Mouse (Mus musculus): Measurements from ENCODE around the gene Hspa12a. TPM values are rescaled to one million over a fixed set of nuclear protein-coding genes. Genes with fewer than 3 reads are reported as not detected.

Hspa12a gene
- total RNA-seq (2017), result 0.10 to 1.2 TPM (median 0.76 TPM) in 3 replicates

- ATAC-seq (replicated peaks; ENCODE audit: insufficient number of reproducible peaks, low FRiP score, low TSS enrichment, poor library complexity, severe bottlenecking), result peak; percentile 63; the same call in 1 of the 2 replicates
These were observed at the start of gene Hspa12a, which contains the start of gene Eno4 for GRCm38 (mm10) chr19:58942841-58943828. Gene Hspa12a (minus strand): TSS chr19:58943654. Gene Eno4 (plus strand): TSS chr19:58943425.

DNA sequence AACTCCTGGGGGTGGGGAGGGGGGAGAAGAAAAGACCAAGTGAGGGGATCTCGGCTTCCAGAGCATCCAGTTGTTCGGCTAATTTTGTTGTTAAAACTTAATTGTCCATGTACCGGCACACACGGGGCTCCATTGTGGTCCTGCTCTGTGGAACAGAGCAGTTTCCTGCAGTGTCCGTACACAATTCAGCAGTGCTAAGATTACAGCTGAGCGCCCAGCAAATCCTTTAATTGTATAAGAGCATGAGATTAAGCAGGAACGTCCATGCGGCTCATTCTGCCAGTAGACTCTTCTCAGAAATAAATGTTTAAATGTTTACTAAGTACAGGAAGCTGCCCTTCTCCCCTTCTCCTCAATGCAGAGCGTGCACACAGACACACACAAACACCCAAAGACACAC lies 38.1 kb upstream of the Hspa12a start:
- ATAC-seq (replicated peaks; ENCODE audit: insufficient number of reproducible peaks, low FRiP score, low TSS enrichment, poor library complexity, severe bottlenecking), result no peak

GRCm38 (mm10) chr19:58980056-58980440 lies 36.6 kb upstream of the Hspa12a start:
- no peak for ATAC-seq (replicated peaks; ENCODE audit: insufficient number of reproducible peaks, low FRiP score, low TSS enrichment, poor library complexity, severe bottlenecking)

GRCm38 (mm10) chr19:58979436-58980055 lies 36.1 kb upstream of the Hspa12a start:
- ATAC-seq (replicated peaks; ENCODE audit: insufficient number of reproducible peaks, low FRiP score, low TSS enrichment, poor library complexity, severe bottlenecking), result no peak

DNA sequence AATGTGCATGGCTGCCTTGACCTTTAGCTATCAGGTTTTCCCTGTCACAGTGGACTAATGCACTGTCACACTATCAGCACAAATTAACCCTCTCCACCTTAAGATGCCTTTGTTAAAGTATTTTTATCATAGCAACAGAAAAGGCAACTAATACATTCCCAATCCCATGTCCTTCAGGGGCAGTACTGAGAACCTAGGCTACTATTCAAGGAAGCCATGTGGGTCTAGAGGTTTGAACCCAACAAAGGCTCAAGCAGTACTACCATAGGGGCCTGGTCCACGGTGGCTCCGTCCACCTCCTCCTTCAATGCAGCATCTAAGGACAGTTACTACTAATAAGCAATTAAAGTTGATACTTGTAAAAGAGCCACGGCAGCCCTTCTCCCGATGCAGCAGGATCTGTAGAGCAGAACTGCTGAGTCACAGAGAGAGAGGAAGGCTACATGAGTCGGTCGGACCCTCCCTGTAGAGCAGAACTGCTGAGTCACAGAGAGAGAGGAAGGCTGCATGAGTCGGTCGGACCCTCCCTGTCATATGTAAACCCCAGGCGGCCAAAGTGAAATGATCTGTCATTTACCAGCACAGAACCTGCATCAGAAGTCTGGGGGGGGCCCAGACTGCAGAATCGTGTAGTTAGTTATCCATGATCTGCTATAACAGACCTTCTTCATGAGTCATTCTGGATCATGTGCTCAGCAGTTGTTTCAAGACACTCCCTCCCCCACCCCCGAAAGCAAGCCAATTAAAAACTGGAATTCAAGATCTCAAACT lies 35.1 kb upstream of the Hspa12a start:
- no peak for ATAC-seq (replicated peaks; ENCODE audit: insufficient number of reproducible peaks, low FRiP score, low TSS enrichment, poor library complexity, severe bottlenecking)

DNA sequence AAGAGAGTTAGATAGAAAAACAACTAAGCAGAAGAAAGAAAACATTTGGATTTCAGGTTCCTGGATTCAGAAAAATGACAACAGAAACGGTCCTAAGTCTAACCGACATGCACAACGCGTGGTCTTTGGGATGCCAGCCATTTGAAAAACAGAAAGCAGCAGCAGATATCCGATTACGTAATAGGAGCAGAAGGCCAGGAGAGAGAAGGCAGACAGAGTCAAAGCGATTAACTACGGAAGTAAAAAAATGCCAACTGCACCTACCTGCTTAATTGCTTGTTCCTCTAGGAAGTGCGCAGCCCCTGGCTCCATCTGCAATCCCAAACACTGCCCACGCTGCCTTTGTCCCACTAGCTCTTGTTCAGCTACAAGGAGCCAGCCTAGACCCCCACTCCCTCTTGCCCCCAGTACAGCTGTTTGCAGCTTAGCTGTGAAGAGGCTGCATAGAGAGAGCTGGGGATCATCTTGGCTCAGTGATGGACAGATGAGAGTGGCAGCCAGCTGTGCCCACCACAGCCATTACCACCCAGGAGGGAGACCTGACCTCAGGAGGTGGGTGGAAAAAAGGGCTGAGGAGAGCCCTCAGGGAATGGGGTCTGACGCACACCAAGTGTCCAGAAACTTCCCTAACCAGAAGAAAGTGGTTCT lies 31.9 kb upstream of the Hspa12a start:
- no peak for ATAC-seq (replicated peaks; ENCODE audit: insufficient number of reproducible peaks, low FRiP score, low TSS enrichment, poor library complexity, severe bottlenecking)

DNA sequence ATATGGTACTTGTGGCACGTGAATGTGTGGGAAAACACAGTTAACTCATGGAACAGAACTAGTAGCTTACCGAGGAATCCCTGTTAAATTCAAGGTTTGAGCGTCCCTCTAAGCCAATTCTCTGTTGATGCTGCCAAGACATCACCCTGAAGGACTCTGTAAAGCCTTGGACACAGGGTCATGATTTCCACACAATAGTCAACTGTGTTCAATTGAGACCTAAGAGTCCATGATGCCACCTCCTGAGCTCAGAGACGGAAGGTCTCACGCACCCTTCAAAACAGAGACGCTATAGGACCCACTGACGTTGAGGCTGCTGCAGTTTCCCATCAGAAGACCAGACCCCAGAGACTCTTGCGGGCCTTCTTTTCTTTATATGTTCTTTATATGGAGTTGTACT lies 30.7 kb upstream of the Hspa12a start:
- no peak for ATAC-seq (replicated peaks; ENCODE audit: insufficient number of reproducible peaks, low FRiP score, low TSS enrichment, poor library complexity, severe bottlenecking)

- no peak for ATAC-seq (replicated peaks; ENCODE audit: insufficient number of reproducible peaks, low FRiP score, low TSS enrichment, poor library complexity, severe bottlenecking)
These were observed 27.4 kb upstream of the Hspa12a start for GRCm38 (mm10) chr19:58970826-58971225.

DNA sequence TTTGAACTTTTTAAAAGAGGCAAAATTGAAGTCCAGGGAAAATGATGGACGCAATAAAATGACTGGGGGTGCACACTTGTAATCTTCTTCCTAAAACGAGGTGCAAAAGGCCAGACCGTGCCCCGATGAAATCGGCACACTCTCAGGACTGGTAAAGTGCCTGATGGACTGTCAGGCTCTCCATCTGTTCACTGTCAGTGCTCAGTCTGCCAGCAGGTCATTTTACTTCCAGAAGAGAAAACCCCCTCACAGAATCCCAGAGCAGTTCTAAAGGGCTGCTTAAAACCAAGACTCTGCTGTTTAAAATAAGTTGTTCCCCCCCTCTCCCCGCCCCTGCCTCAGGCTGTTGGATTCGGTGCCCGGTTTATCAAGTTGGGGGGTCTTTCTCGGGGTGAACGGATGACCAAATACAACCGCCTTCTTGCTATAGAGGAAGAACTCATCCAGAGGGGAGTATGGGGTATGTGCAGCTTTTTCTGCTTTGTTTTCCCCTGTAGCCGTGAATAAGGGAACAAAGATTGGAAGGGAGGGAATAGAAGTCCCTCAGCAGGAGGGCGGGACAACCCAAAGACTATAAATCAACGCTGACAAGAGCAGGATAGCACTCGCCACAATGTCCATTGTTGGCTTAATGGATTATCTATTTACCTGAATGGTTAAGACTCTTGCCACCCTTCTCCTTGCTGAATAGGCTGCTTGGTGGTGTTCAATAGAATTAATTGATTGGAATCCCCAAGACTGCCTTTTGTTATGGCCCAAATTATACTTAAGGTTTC lies 25.5 kb upstream of the Hspa12a start:
- ATAC-seq (replicated peaks; ENCODE audit: insufficient number of reproducible peaks, low FRiP score, low TSS enrichment, poor library complexity, severe bottlenecking), result no peak

DNA sequence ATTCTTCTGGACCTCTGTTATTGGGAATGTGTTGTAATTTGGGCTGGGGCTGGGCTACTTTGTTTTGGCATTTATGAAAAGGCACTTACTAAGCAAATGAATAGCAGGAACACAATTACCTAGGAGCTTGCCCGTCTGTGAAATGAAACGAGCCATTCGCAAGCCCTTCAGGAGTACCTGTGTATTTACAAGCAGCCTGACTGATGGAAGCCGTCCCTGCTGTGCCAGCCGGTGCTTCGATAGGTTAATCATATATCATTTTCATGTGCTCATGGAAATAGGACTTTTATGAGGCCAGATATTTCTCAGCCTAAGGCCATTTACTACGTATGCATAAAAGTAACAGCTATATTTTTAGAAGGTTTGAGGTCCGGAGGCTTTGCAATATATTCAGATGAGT lies 19.6 kb upstream of the Hspa12a start:
- no peak for ATAC-seq (replicated peaks; ENCODE audit: insufficient number of reproducible peaks, low FRiP score, low TSS enrichment, poor library complexity, severe bottlenecking)

DNA sequence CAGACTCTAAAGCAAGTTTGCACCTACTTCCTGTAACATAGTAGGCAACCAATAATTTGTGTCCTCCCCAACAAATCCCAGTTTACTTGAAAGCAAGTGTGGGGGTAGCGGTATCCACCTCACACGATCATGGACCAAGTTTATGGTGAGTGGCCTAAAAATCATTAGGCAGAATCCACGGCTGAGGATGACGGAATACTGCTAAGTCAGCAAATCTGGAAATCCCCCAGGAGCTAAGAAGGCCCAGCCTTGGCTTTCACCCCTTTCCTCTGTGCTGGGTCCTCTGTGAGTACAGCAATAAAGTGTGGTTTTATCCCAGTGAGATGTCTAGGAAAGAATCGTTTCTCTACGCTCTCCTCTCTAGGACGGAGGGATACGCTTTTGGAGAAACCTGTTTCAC lies 11.3 kb upstream of the Hspa12a start:
- ATAC-seq (replicated peaks; ENCODE audit: insufficient number of reproducible peaks, low FRiP score, low TSS enrichment, poor library complexity, severe bottlenecking), result no peak

DNA sequence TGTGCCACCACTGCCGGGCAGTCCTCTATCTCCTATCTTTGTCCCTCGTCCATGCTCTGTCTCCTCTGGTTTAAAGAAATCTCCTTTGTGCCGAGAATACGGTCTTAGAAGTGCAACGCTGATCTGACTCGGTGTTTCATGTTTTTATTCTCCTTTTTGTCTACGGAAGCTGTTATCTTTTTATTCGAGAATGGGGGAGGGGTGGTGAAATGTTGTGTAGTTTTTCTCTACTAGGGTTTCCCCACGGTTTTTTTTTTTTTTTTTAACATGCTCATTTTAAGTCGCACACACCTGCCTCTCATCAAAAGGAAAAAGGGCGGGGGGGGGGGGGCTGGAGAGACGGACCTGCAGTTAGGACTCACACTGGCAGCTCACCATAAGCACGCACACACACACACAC lies 8.8 kb upstream of the Hspa12a start:
- ATAC-seq (replicated peaks; ENCODE audit: insufficient number of reproducible peaks, low FRiP score, low TSS enrichment, poor library complexity, severe bottlenecking), result no peak

- no peak for ATAC-seq (replicated peaks; ENCODE audit: insufficient number of reproducible peaks, low FRiP score, low TSS enrichment, poor library complexity, severe bottlenecking)
These were observed 8.1 kb upstream of the Hspa12a start for GRCm38 (mm10) chr19:58951521-58951920.

DNA sequence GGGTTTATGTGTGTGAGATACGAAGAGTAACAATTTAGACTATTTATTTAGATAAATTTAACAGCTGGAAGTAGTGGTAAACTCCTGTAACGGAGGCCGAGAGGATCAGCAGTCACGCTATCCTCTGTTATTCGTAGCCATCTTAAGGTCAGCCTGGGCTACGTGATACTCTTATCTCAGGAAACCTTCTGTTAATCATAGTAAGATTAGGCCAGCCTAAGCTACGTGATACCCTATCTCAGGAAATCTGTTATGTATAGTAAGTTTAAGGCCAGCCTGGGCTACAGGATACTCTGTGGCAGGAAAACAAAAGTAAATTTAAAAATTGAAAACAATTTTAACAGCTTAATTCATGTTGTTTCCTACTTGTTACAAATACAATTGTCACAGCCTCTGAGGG lies 2.5 kb upstream of the Hspa12a start:
- ATAC-seq (replicated peaks; ENCODE audit: insufficient number of reproducible peaks, low FRiP score, low TSS enrichment, poor library complexity, severe bottlenecking), result no peak

- ATAC-seq (replicated peaks; ENCODE audit: insufficient number of reproducible peaks, low FRiP score, low TSS enrichment, poor library complexity, severe bottlenecking), result no peak
These were observed 10.4 kb downstream of the Hspa12a start for GRCm38 (mm10) chr19:58933062-58933461.

- ATAC-seq (replicated peaks; ENCODE audit: insufficient number of reproducible peaks, low FRiP score, low TSS enrichment, poor library complexity, severe bottlenecking), result no peak
These were observed 12.2 kb downstream of the Hspa12a start for GRCm38 (mm10) chr19:58931081-58931800.

DNA sequence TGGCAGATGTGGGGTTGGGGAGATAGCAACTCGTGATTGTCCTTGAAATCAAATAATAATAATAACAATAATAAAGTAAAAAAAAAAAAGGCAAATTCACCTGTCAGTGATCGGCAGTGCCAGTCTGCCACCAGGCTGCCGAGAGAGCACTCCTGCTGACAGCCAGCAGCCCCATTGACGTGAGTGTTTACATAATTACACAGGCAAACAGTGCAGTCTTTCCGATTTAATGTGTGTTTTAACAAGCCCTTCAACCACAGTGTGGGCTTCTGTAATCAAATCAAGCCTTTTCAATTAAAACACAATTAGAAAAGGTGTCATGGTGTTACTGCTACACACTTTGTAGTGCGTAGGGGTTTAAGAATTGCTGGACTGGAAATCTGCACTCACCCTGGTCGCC lies 24.3 kb downstream of the Hspa12a start:
- ATAC-seq (replicated peaks; ENCODE audit: insufficient number of reproducible peaks, low FRiP score, low TSS enrichment, poor library complexity, severe bottlenecking), result no peak
